20 mouse cellular contexts compared by ENCODE assay signal in the genomic region with DNA sequence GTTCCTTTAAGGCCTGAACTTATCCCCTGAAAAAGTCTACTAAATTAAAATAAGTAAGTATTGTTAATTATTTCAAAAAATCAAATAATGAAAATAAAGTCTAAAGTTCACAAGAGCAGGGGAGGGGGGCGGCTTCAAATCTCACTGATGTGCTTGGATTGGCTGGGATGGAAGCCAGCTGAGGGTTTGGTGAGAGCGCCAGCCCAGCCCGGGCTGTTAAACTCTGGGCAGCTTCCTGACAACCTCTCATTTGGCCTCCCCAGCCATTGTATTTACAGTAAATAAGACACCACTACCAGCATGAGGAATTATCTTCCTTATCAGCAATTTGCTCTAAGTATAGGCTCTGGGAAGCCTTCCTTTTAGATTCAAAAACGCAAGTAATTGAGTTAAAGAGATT.
A peak's percentile ranks its signal among the peaks of the same experiment; 100 is the strongest.
DNase-seq lines count a peak whose midpoint lies in the region; ATAC-seq and TF ChIP-seq lines count a peak whose summit lies in the region.
"Had no signal": no experiment of that assay in that cellular context is flagged by ENCODE, and none has a peak within 500 bp of the region (broad histone marks: within the 10 kb centered on the region; RNA-seq: fewer than 3 reads in every experiment).

No protein-coding gene starts in this region.

- no peak overlapping the region for H3K9ac ChIP-seq in kidney, embryonic 16.5 days (replicated peaks; ENCODE audit: low read length)
- no peak overlapping the region for H3K9ac ChIP-seq in liver, adult 2 months (ENCODE audit: low read depth, low read length)
- H3K9ac ChIP-seq in liver, embryonic 11.5 days (ENCODE audit: low read depth, low read length) = no peak overlapping the region
- H3K9ac ChIP-seq: embryonic facial prominence, embryonic 13.5 days; forebrain, embryonic 12.5 days; hindbrain, embryonic 14.5 days; intestine, embryonic 15.5 days had no signal

- ATAC-seq in kidney, embryonic 16.5 days (ENCODE audit: low FRiP score, low TSS enrichment) = no peak
- no peak for ATAC-seq in liver, embryonic 11.5 days (replicated peaks; ENCODE audit: low FRiP score)
- ATAC-seq: forebrain, embryonic 16.5 days; intestine, embryonic 15.5 days had no signal

- TF ChIP-seq CTCF in cerebellum, adult 2 months (IDR thresholded peaks at IDR 0.05; ENCODE audit: borderline replicate concordance, insufficient read depth, low read depth, low read length) = no peak
- no peak for TF ChIP-seq CTCF in kidney, adult 2 months (conservative IDR thresholded peaks at IDR 0.05; ENCODE audit: insufficient read depth, insufficient read length, low read depth, low read length)
- no peak for TF ChIP-seq CTCF in liver, adult 2 months (IDR thresholded peaks at IDR 0.05; ENCODE audit: low read depth, low read length)

- H3K9me3 ChIP-seq in kidney, embryonic 16.5 days (ENCODE audit: low read length) = no peaks in the 10 kb centered on the region
- H3K9me3 ChIP-seq in liver, embryonic 11.5 days (ENCODE audit: control insufficient read depth, low read length) = no peaks in the 10 kb centered on the region
- H3K9me3 ChIP-seq: embryonic facial prominence, embryonic 13.5 days; forebrain, embryonic 12.5 days; hindbrain, embryonic 10.5 days; intestine, embryonic 15.5 days had no signal

- peaks cover 8% of the 10 kb centered on the region for H3K4me1 ChIP-seq in cerebellum, adult 2 months (ENCODE audit: control insufficient read depth, insufficient read depth, low read length)
- H3K4me1 ChIP-seq in kidney, adult 2 months (ENCODE audit: control insufficient read depth, insufficient read depth, low read length) = peaks cover 16% of the 10 kb centered on the region
- H3K4me1 ChIP-seq in kidney, embryonic 16.5 days (ENCODE audit: insufficient read depth, low read length) = peaks cover 17% of the 10 kb centered on the region
- peaks cover 2% of the 10 kb centered on the region for H3K4me1 ChIP-seq in liver, adult 2 months (ENCODE audit: control insufficient read depth, insufficient read depth, low read length)
- 0 out of 2 replicates have a peak, but pooled peaks cover 5% of the 10 kb centered on the region for H3K4me1 ChIP-seq in liver, embryonic 11.5 days (replicated peaks; ENCODE audit: control insufficient read depth, insufficient read depth, low read length)
- H3K4me1 ChIP-seq: intestine, embryonic 15.5 days had no signal

- peaks cover 3% of the 10 kb centered on the region; the same call in 1 of the 2 replicates for H3K79me2 ChIP-seq in liver, adult 2 months (ENCODE audit: control insufficient read depth, insufficient read depth, low read length)

- DNase-seq in cerebellum, postnatal 10 days = peak; percentile 33 to 35
- no peak for DNase-seq in cerebellum, adult 2 months
- peak; percentile 75 for DNase-seq in kidney, adult 2 months
- peak; percentile 79 for DNase-seq in liver, adult 2 months (ENCODE audit: extremely low read depth, low read depth, low spot score)
- DNase-seq in liver, embryonic 11.5 days (ENCODE audit: low spot score) = no peak
- DNase-seq in adipocyte (ENCODE audit: low spot score) = peak; percentile 58
- DNase-seq in layer of hippocampus, postnatal 10 days (ENCODE audit: low spot score in 2 of 2) = no peak
- DNase-seq: adrenal gland, postnatal 25 days; cerebellum, adult 11 months; cerebellum, adult 9-10 months; cerebellum, postnatal 36 days; gastrocnemius, postnatal 14 days had no signal

- no peak for TF ChIP-seq POLR2A in cerebellum, adult 2 months (IDR thresholded peaks at IDR 0.05; ENCODE audit: borderline replicate concordance, insufficient read depth, low read length)
- no peak for TF ChIP-seq POLR2A in kidney, adult 2 months (IDR thresholded peaks at IDR 0.05; ENCODE audit: low read depth, low read length)
- TF ChIP-seq POLR2A in liver, adult 2 months (IDR thresholded peaks at IDR 0.05; ENCODE audit: extremely low read depth, insufficient read depth, low read length) = no peak

- 68% methylated on average over 4 of the region's 4 CpGs for WGBS in cerebellum, adult 2 months
- 34% methylated on average over 4 of the region's 4 CpGs for whole genome bisulfite sequencing in kidney, adult 2 months
- WGBS in kidney, embryonic 16.5 days = 73% methylated on average over 4 of the region's 4 CpGs
- WGBS in liver, adult 2 months = 19% methylated on average over 4 of the region's 4 CpGs
- WGBS in liver, embryonic 11.5 days = 53% methylated on average over 4 of the region's 4 CpGs

- H3K27me3 ChIP-seq in cerebellum, adult 2 months (ENCODE audit: control insufficient read depth, insufficient read depth, low read length) = no peaks in the 10 kb centered on the region
- no peaks in the 10 kb centered on the region for H3K27me3 ChIP-seq in kidney, adult 2 months (replicated peaks; ENCODE audit: control insufficient read depth, insufficient read depth, low read length)
- no peaks in the 10 kb centered on the region for H3K27me3 ChIP-seq in kidney, embryonic 16.5 days (ENCODE audit: insufficient read depth, low read length)
- no peaks in the 10 kb centered on the region for H3K27me3 ChIP-seq in liver, adult 2 months (ENCODE audit: control insufficient read depth, insufficient read depth, low read length)
- no peaks in the 10 kb centered on the region for H3K27me3 ChIP-seq in liver, embryonic 11.5 days (replicated peaks; ENCODE audit: control insufficient read depth, insufficient read depth, low read length)
- H3K27me3 ChIP-seq: CH12.LX; embryonic facial prominence, embryonic 13.5 days; forebrain, embryonic 12.5 days; intestine, embryonic 15.5 days had no signal

- no peak overlapping the region for H3K4me2 ChIP-seq in kidney, embryonic 16.5 days (replicated peaks; ENCODE audit: low read depth, low read length)
- H3K4me2 ChIP-seq in liver, embryonic 11.5 days = no peak overlapping the region
- H3K4me2 ChIP-seq: embryonic facial prominence, embryonic 13.5 days; forebrain, embryonic 12.5 days; hindbrain, embryonic 14.5 days; intestine, embryonic 15.5 days had no signal

- no peaks in the 10 kb centered on the region for H3K36me3 ChIP-seq in kidney, adult 2 months (ENCODE audit: control insufficient read depth, insufficient read depth, low read length)
- no peaks in the 10 kb centered on the region for H3K36me3 ChIP-seq in kidney, embryonic 16.5 days (ENCODE audit: insufficient read depth, low read length)
- no peaks in the 10 kb centered on the region for H3K36me3 ChIP-seq in liver, adult 2 months (ENCODE audit: control insufficient read depth, insufficient read depth, low read length)
- H3K36me3 ChIP-seq in liver, embryonic 11.5 days (ENCODE audit: control insufficient read depth, insufficient read depth, low read length) = no peaks in the 10 kb centered on the region
- H3K36me3 ChIP-seq: embryonic facial prominence, embryonic 13.5 days; forebrain, embryonic 12.5 days; hindbrain, embryonic 10.5 days; intestine, embryonic 15.5 days had no signal

- H3K4me3 ChIP-seq in cerebellum, adult 2 months (replicated peaks; ENCODE audit: insufficient read depth, low read depth, low read length) = no peak overlapping the region
- H3K4me3 ChIP-seq in kidney, adult 2 months (ENCODE audit: insufficient read depth, low read depth, low read length) = no peak overlapping the region
- H3K4me3 ChIP-seq in kidney, embryonic 16.5 days (ENCODE audit: low read length) = no peak overlapping the region
- H3K4me3 ChIP-seq in liver, adult 2 months (ENCODE audit: insufficient read depth, low read depth, low read length) = no peak overlapping the region
- H3K4me3 ChIP-seq in liver, embryonic 11.5 days (ENCODE audit: low read depth, low read length) = no peak overlapping the region
- H3K4me3 ChIP-seq: embryonic facial prominence, embryonic 13.5 days; forebrain, embryonic 12.5 days; hindbrain, embryonic 10.5 days; intestine, embryonic 15.5 days had no signal

- no peak overlapping the region for H3K27ac ChIP-seq in cerebellum, adult 2 months (ENCODE audit: insufficient read depth, low read length)
- H3K27ac ChIP-seq in kidney, adult 2 months (ENCODE audit: insufficient read depth, low read depth, low read length) = no peak overlapping the region
- no peak overlapping the region for H3K27ac ChIP-seq in kidney, embryonic 16.5 days (ENCODE audit: low read length)
- no peak overlapping the region for H3K27ac ChIP-seq in liver, adult 2 months (replicated peaks; ENCODE audit: insufficient read depth, low read depth, low read length)
- H3K27ac ChIP-seq in liver, embryonic 11.5 days (ENCODE audit: low read depth, low read length) = no peak overlapping the region
- H3K27ac ChIP-seq: embryonic facial prominence, embryonic 13.5 days; forebrain, embryonic 12.5 days; hindbrain, embryonic 10.5 days; hindbrain, embryonic 14.5 days; intestine, embryonic 15.5 days had no signal

Comparison
In these comparisons a context has a peak if more than half of its experiments do, and no peak if none do; other contexts are left out.
1. DNase-seq: peak in cerebellum, postnatal 10 days (2 of 2), kidney, adult 2 months (single experiment), liver, adult 2 months (single experiment) and adipocyte (single experiment); none in cerebellum, adult 2 months (0 of 2), liver, embryonic 11.5 days (single experiment) and layer of hippocampus, postnatal 10 days (0 of 2).